Mouse (Mus musculus): ENCODE results near the gene Kank4. TPM values are rescaled to one million over a fixed set of nuclear protein-coding genes. Genes with fewer than 3 reads are reported as not detected.

Kank4 gene
- polyA plus RNA-seq, 1 experiment from 2014 or later, result 0.98 TPM

- ATAC-seq (no peak), DNase-seq (ENCODE audit: low spot score) (no peak)
- no peaks in the 10 kb centered on the region for H3K4me1 ChIP-seq (ENCODE audit: insufficient read depth, low read depth, low read length)
- H3K9me3 ChIP-seq (ENCODE audit: low read length), result no peaks in the 10 kb centered on the region
- 71% methylated on average over 4 of the region's 4 CpGs for WGBS
- no peak overlapping the region for H3K9ac ChIP-seq (replicated peaks; ENCODE audit: low read depth)
- no peak overlapping the region for H3K4me3 ChIP-seq (ENCODE audit: low read depth, low read length)
- H3K27me3 ChIP-seq (replicated peaks; ENCODE audit: insufficient read depth, low read length), result no peaks in the 10 kb centered on the region
- H3K27ac ChIP-seq (ENCODE audit: low read length), result no peak overlapping the region
- TF ChIP-seq CTCF (IDR thresholded peaks at IDR 0.05) (no peak), EP300 (IDR thresholded peaks at IDR 0.05) (no peak)
- peaks cover 4% of the 10 kb centered on the region; the same call in 1 of the 2 replicates for H3K36me3 ChIP-seq (ENCODE audit: insufficient read depth, low read length)
- H3K4me2 ChIP-seq (replicated peaks; ENCODE audit: low read depth, low read length), result no peak overlapping the region
Measured at GRCm38 (mm10) chr4:98754456-98754855, 62.9 kb downstream of the Kank4 start.

- no peak overlapping the region for H3K27ac ChIP-seq (ENCODE audit: low read length)
- H3K4me3 ChIP-seq (ENCODE audit: low read depth, low read length), result no peak overlapping the region
- H3K27me3 ChIP-seq (replicated peaks; ENCODE audit: insufficient read depth, low read length), result no peaks in the 10 kb centered on the region
- TF ChIP-seq EP300 (IDR thresholded peaks at IDR 0.05), result no peak
- no peak for TF ChIP-seq CTCF (IDR thresholded peaks at IDR 0.05)
- no peaks in the 10 kb centered on the region for H3K36me3 ChIP-seq (ENCODE audit: insufficient read depth, low read length)
- no peaks in the 10 kb centered on the region; the same call in 1 of the 2 replicates for H3K4me1 ChIP-seq (ENCODE audit: insufficient read depth, low read depth, low read length)
- ATAC-seq (no peak), DNase-seq (ENCODE audit: low spot score) (peak; percentile 22)
- no peaks in the 10 kb centered on the region for H3K9me3 ChIP-seq (ENCODE audit: low read length)
- 32% methylated on average over 7 of the region's 7 CpGs for WGBS
- H3K9ac ChIP-seq (replicated peaks; ENCODE audit: low read depth), result no peak overlapping the region
- no peak overlapping the region for H3K4me2 ChIP-seq (replicated peaks; ENCODE audit: low read depth, low read length)
Measured at GRCm38 (mm10) chr4:98743906-98744210, 73.5 kb downstream of the Kank4 start.

GRCm38 (mm10) chr4:98743209-98743905 is 74.0 kb downstream of the Kank4 start:
- H3K36me3 ChIP-seq (ENCODE audit: insufficient read depth, low read length), result no peaks in the 10 kb centered on the region
- no peaks in the 10 kb centered on the region for H3K9me3 ChIP-seq (ENCODE audit: low read length)
- TF ChIP-seq CTCF (IDR thresholded peaks at IDR 0.05) (no peak), EP300 (IDR thresholded peaks at IDR 0.05) (no peak)
- no peak for ATAC-seq
- H3K4me2 ChIP-seq (replicated peaks; ENCODE audit: low read depth, low read length), result no peak overlapping the region
- no peak overlapping the region for H3K9ac ChIP-seq (replicated peaks; ENCODE audit: low read depth)
- H3K4me3 ChIP-seq (ENCODE audit: low read depth, low read length), result no peak overlapping the region
- no peak overlapping the region for H3K27ac ChIP-seq (ENCODE audit: low read length)
- H3K27me3 ChIP-seq (replicated peaks; ENCODE audit: insufficient read depth, low read length), result no peaks in the 10 kb centered on the region
- WGBS, result 42% methylated on average over 3 of the region's 3 CpGs
- no peak for DNase-seq (ENCODE audit: low spot score)
- H3K4me1 ChIP-seq (ENCODE audit: insufficient read depth, low read depth, low read length), result no peaks in the 10 kb centered on the region; the same call in 1 of the 2 replicates

- TF ChIP-seq CTCF (IDR thresholded peaks at IDR 0.05) (peak; percentile 75), EP300 (IDR thresholded peaks at IDR 0.05) (no peak)
- no peaks in the 10 kb centered on the region for H3K9me3 ChIP-seq (ENCODE audit: low read length)
Measured at GRCm38 (mm10) chr4:98739753-98740152, 77.6 kb downstream of the Kank4 start.

GRCm38 (mm10) chr4:98733660-98734059 is 83.7 kb downstream of the Kank4 start:
- no peak for ATAC-seq

More at GRCm38 (mm10) chr4:98739753-98740152, 77.6 kb downstream of the Kank4 start:
- H3K36me3 ChIP-seq (ENCODE audit: insufficient read depth, low read length), result no peaks in the 10 kb centered on the region
- DNase-seq (ENCODE audit: low spot score), result peak; percentile 77
- no peak overlapping the region for H3K4me3 ChIP-seq (ENCODE audit: low read depth, low read length)
- no peak for ATAC-seq
- WGBS, result 11% methylated on average over 2 of the region's 2 CpGs
- no peak overlapping the region for H3K4me2 ChIP-seq (replicated peaks; ENCODE audit: low read depth, low read length)
- H3K27me3 ChIP-seq (replicated peaks; ENCODE audit: insufficient read depth, low read length), result no peaks in the 10 kb centered on the region
- no peaks in the 10 kb centered on the region; the same call in 1 of the 2 replicates for H3K4me1 ChIP-seq (ENCODE audit: insufficient read depth, low read depth, low read length)
- no peak overlapping the region for H3K9ac ChIP-seq (replicated peaks; ENCODE audit: low read depth)
- H3K27ac ChIP-seq (ENCODE audit: low read length), result no peak overlapping the region

GRCm38 (mm10) chr4:98728716-98729115 is 88.6 kb downstream of the Kank4 start:
- 0 out of 2 replicates have a peak, but pooled peaks cover 5% of the 10 kb centered on the region for H3K27me3 ChIP-seq (replicated peaks; ENCODE audit: insufficient read depth, low read length)
- TF ChIP-seq EP300 (IDR thresholded peaks at IDR 0.05) (no peak), CTCF (IDR thresholded peaks at IDR 0.05) (no peak)
- no peak overlapping the region for H3K4me3 ChIP-seq (ENCODE audit: low read depth, low read length)
- 52% methylated on average over 7 of the region's 7 CpGs for WGBS
- no peak for ATAC-seq
- H3K9me3 ChIP-seq (ENCODE audit: low read length), result no peaks in the 10 kb centered on the region
- H3K4me1 ChIP-seq (ENCODE audit: insufficient read depth, low read depth, low read length), result no peaks in the 10 kb centered on the region
- no peaks in the 10 kb centered on the region for H3K36me3 ChIP-seq (ENCODE audit: insufficient read depth, low read length)
- DNase-seq (ENCODE audit: low spot score), result no peak
- no peak overlapping the region for H3K27ac ChIP-seq (ENCODE audit: low read length)
- no peak overlapping the region; the same call in 1 of the 2 replicates for H3K4me2 ChIP-seq (replicated peaks; ENCODE audit: low read depth, low read length)
- H3K9ac ChIP-seq (replicated peaks; ENCODE audit: low read depth), result no peak overlapping the region

More at GRCm38 (mm10) chr4:98733660-98734059, 83.7 kb downstream of the Kank4 start:
- TF ChIP-seq EP300 (IDR thresholded peaks at IDR 0.05) (no peak), CTCF (IDR thresholded peaks at IDR 0.05) (no peak)
- no peaks in the 10 kb centered on the region for H3K27me3 ChIP-seq (replicated peaks; ENCODE audit: insufficient read depth, low read length)
- WGBS, result 94% methylated on average over 16 of the region's 16 CpGs
- no peak overlapping the region for H3K27ac ChIP-seq (ENCODE audit: low read length)
- H3K4me1 ChIP-seq (ENCODE audit: insufficient read depth, low read depth, low read length), result no peaks in the 10 kb centered on the region
- H3K9me3 ChIP-seq (ENCODE audit: low read length), result no peaks in the 10 kb centered on the region
- H3K4me2 ChIP-seq (replicated peaks; ENCODE audit: low read depth, low read length), result no peak overlapping the region
- H3K4me3 ChIP-seq (ENCODE audit: low read depth, low read length), result no peak overlapping the region
- DNase-seq (ENCODE audit: low spot score), result no peak
- H3K9ac ChIP-seq (replicated peaks; ENCODE audit: low read depth), result no peak overlapping the region
- H3K36me3 ChIP-seq (ENCODE audit: insufficient read depth, low read length), result no peaks in the 10 kb centered on the region

Data from lung, postnatal 0 days (tissue).